Mouse (Mus musculus) forebrain, postnatal 0 days (tissue): ENCODE measurements around the gene Zbtb6. TPM values are rescaled to one million over a fixed set of nuclear protein-coding genes. Genes with fewer than 3 reads are reported as not detected.

ENCODE experiments used
- ATAC-seq: fragments of 200-750 bp; cut with Nextera tagmentation; 2 replicates; pipeline ENCODE4 v1.8.0; 2017; ENCODE audit warnings: mild to moderate bottlenecking, moderate library complexity
- DNase-seq: peaks from one replicate; pipeline ENCODE4 v3.0.0-alpha.2; 2015
- H3K27ac ChIP-seq: fragments of 300-500 bp; sonication (generic); 2 replicates; pipeline ENCODE4 v1.5.1; 2014; ENCODE audit warnings: low read depth, mild to moderate bottlenecking, antibody characterized with exemption, low read length, moderate library complexity, mixed read lengths
- H3K27me3 ChIP-seq: fragments of 300-500 bp; sonication (generic); 2 replicates; pipeline ENCODE4 v1.6.1; 2014; ENCODE audit warnings: mild to moderate bottlenecking, low read length, mixed read lengths; ENCODE audit not compliant: insufficient read depth
- H3K36me3 ChIP-seq: fragments of 300-500 bp; sonication (generic); 2 replicates; pipeline ENCODE4 v1.6.1; 2014; ENCODE audit warnings: mild to moderate bottlenecking, moderate library complexity; ENCODE audit not compliant: insufficient read depth
- H3K4me1 ChIP-seq: fragments of 300-500 bp; sonication (generic); 2 replicates; pipeline ENCODE4 v1.6.1; 2014; ENCODE audit warnings: antibody characterized with exemption; ENCODE audit not compliant: insufficient read depth
- H3K4me2 ChIP-seq: fragments of 300-500 bp; sonication (generic); 2 replicates; pipeline ENCODE4 v1.6.1; 2014; ENCODE audit warnings: low read depth, mild to moderate bottlenecking, moderate library complexity
- H3K4me3 ChIP-seq: fragments of 300-500 bp; sonication (generic); 2 replicates; pipeline ENCODE4 v1.5.1; 2014; ENCODE audit warnings: low read depth, low read length, mixed read lengths
- H3K9ac ChIP-seq: fragments of 300-500 bp; sonication (generic); 2 replicates; pipeline ENCODE4 v1.6.1; 2014; ENCODE audit warnings: mild to moderate bottlenecking
- H3K9me3 ChIP-seq: fragments of 300-500 bp; sonication (generic); 2 replicates; pipeline ENCODE4 v1.6.1; 2016; ENCODE audit warnings: low read length
- CTCF ChIP-seq: sonication (generic); IDR thresholded peaks from 2 replicates; pipeline ENCODE4 v1.5.1; 2016; ENCODE audit warnings: antibody characterized with exemption, control low read depth, low read depth
- WGBS: fragments of 180-500 bp; shearing (Covaris S2); extraction: QIAGEN DNeasy Blood & Tissue Kit; methylation state at CpG from one replicate; pipeline ENCODE4 v1.1.7; 2014; 5-methylcytosine and 5-hydroxymethylcytosine counted together
- polyA plus RNA-seq: library from polyadenylated mRNA; unstranded; fragments of >200 nt; fragmentation: Nextera tagmentation; extraction: Ambion mirVana; gene quantifications from 2 replicates; pipeline ENCODE4 v1.2.1, GENCODE M21; 2015
- total RNA-seq: library from RNA; depleted of rRNA; stranded (reverse); fragments of >200 nt; gene quantifications from 2 replicates; pipeline ENCODE4 v1.2.3, GENCODE M21; 2014; rRNA removed

The Zbtb6 gene
- total and polyA plus RNA-seq, 2 experiments from 2014 or later, result 10.6 to 54.2 TPM

GRCm38 (mm10) chr2:37422306-37423304, 20.4 kb downstream of the Zbtb6 start, which contains the start of gene Rc3h2:
Rc3h2 (minus strand) TSS chr2:37422903.
- under 1% methylated on average over 70 of the region's 75 CpGs for WGBS
- H3K9ac ChIP-seq, result peak within 1 kb of the TSS; percentile 100
- peak; percentile 98 for ATAC-seq
- H3K36me3 ChIP-seq, result peaks cover 2% of the 10 kb centered on the region; the same call in 1 of the 2 replicates
- DNase-seq, result peak; percentile 98
- H3K27ac ChIP-seq, result peak within 1 kb of the TSS; percentile 97
- H3K4me3 ChIP-seq, result peak within 1 kb of the TSS; percentile 95
- H3K9me3 ChIP-seq, result no peaks in the 10 kb centered on the region
- TF ChIP-seq CTCF, result no peak
- H3K27me3 ChIP-seq, result no peaks in the 10 kb centered on the region
- peak within 1 kb of the TSS; percentile 62 for H3K4me2 ChIP-seq
- 0 out of 2 replicates have a peak, but pooled peaks cover 3% of the 10 kb centered on the region for H3K4me1 ChIP-seq

- no peak for ATAC-seq
- Histone ChIP-seq H3K27me3 (no peaks in the 10 kb centered on the region), H3K4me3 (peak overlapping the region; percentile 95), H3K4me1 (0 out of 2 replicates have a peak, but pooled peaks cover 3% of the 10 kb centered on the region), H3K27ac (peak overlapping the region; percentile 97), H3K9ac (peak overlapping the region; percentile 100), H3K4me2 (peak overlapping the region; percentile 62), H3K36me3 (no peaks in the 10 kb centered on the region), H3K9me3 (no peaks in the 10 kb centered on the region)
- DNase-seq, result no peak
- TF ChIP-seq CTCF, result no peak
- 2% methylated on average over 3 of the region's 3 CpGs for WGBS
Measured at GRCm38 (mm10) chr2:37421903-37422302, 21.1 kb downstream of the Zbtb6 start.

GRCm38 (mm10) chr2:37395539-37395938, 47.4 kb downstream of the Zbtb6 start:
- Histone ChIP-seq H3K4me3 (no peak overlapping the region), H3K9ac (no peak overlapping the region), H3K9me3 (no peaks in the 10 kb centered on the region), H3K27me3 (no peaks in the 10 kb centered on the region), H3K4me1 (no peaks in the 10 kb centered on the region), H3K4me2 (no peak overlapping the region), H3K27ac (no peak overlapping the region), H3K36me3 (peaks cover 28% of the 10 kb centered on the region)
- 40% methylated on average over 1 of the region's 1 CpGs for WGBS
- ATAC-seq, result no peak
- DNase-seq, result peak; percentile 20
- peak; percentile 31 for TF ChIP-seq CTCF

GRCm38 (mm10) chr2:37382921-37383320, 60.0 kb downstream of the Zbtb6 start:
- ATAC-seq (no peak), DNase-seq (no peak)
- H3K9ac ChIP-seq, result no peak overlapping the region
- no peaks in the 10 kb centered on the region for H3K9me3 ChIP-seq
- no peak overlapping the region for H3K4me3 ChIP-seq
- no peak overlapping the region for H3K4me2 ChIP-seq
- no peak overlapping the region for H3K27ac ChIP-seq
- H3K4me1 ChIP-seq, result no peaks in the 10 kb centered on the region
- H3K27me3 ChIP-seq, result no peaks in the 10 kb centered on the region
- TF ChIP-seq CTCF, result no peak
- H3K36me3 ChIP-seq, result peaks cover 29% of the 10 kb centered on the region
- WGBS, result 93% methylated on average over 9 of the region's 9 CpGs

GRCm38 (mm10) chr2:37380189-37380588, 62.8 kb downstream of the Zbtb6 start:
- H3K27me3 ChIP-seq, result no peaks in the 10 kb centered on the region
- no peak overlapping the region for H3K4me3 ChIP-seq
- DNase-seq (peak; percentile 72), ATAC-seq (peak; percentile 75; the same call in 1 of the 2 replicates)
- peaks cover 39% of the 10 kb centered on the region for H3K36me3 ChIP-seq
- H3K9ac ChIP-seq, result no peak overlapping the region
- no peaks in the 10 kb centered on the region for H3K4me1 ChIP-seq
- no peak overlapping the region for H3K4me2 ChIP-seq
- TF ChIP-seq CTCF, result peak; percentile 74
- H3K27ac ChIP-seq, result no peak overlapping the region
- 59% methylated on average over 2 of the region's 2 CpGs for WGBS
- H3K9me3 ChIP-seq, result no peaks in the 10 kb centered on the region

- H3K27me3 ChIP-seq, result no peaks in the 10 kb centered on the region
- H3K36me3 ChIP-seq, result peaks cover 24% of the 10 kb centered on the region
- no peak overlapping the region for H3K4me3 ChIP-seq
- ATAC-seq (no peak), DNase-seq (no peak)
- H3K9me3 ChIP-seq, result no peaks in the 10 kb centered on the region
- WGBS, result 96% methylated on average over 1 of the region's 1 CpGs
- H3K27ac ChIP-seq, result no peak overlapping the region
- no peak overlapping the region for H3K9ac ChIP-seq
- no peak overlapping the region for H3K4me2 ChIP-seq
- no peak for TF ChIP-seq CTCF
- no peaks in the 10 kb centered on the region for H3K4me1 ChIP-seq
Measured at GRCm38 (mm10) chr2:37376018-37376417, 67.0 kb downstream of the Zbtb6 start.

Other genes starting within 250 kb of the Zbtb6 start
- not detected in 2 replicates for gene Olfr366, start 231.6 kb downstream of the Zbtb6 start, total RNA-seq
- not detected in 2 replicates for gene Olfr366, start 231.6 kb downstream of the Zbtb6 start, polyA plus RNA-seq
- gene Olfr368, start 116.7 kb downstream of the Zbtb6 start, total RNA-seq, result not detected in 2 replicates
- gene Olfr368, start 116.7 kb downstream of the Zbtb6 start, polyA plus RNA-seq, result not detected in 2 replicates
- 49.5 and 54.1 TPM in 2 replicates for gene Pdcl, start 83.8 kb downstream of the Zbtb6 start, total RNA-seq
- gene Pdcl, start 83.8 kb downstream of the Zbtb6 start, polyA plus RNA-seq, result 44.6 and 46.4 TPM in 2 replicates
- gene Rc3h2, start 20.3 kb downstream of the Zbtb6 start, total RNA-seq, result 56.9 and 72.4 TPM in 2 replicates
- 6.7 and 10.6 TPM in 2 replicates for gene Rc3h2, start 20.3 kb downstream of the Zbtb6 start, polyA plus RNA-seq
- gene Zbtb26, start within 50 bp of the Zbtb6 start, total RNA-seq, result 11.8 and 15.7 TPM in 2 replicates
- 1.3 and 2.1 TPM in 2 replicates for gene Zbtb26, start within 50 bp of the Zbtb6 start, polyA plus RNA-seq
- gene Rabgap1, start 108 bp upstream of the Zbtb6 start, total RNA-seq, result 92.9 and 99.8 TPM in 2 replicates
- gene Rabgap1, start 108 bp upstream of the Zbtb6 start, polyA plus RNA-seq, result 35.6 and 46.6 TPM in 2 replicates
- 35.8 and 38.1 TPM in 2 replicates for gene Gpr21, start 73.2 kb upstream of the Zbtb6 start, total RNA-seq
- 13.8 and 14.5 TPM in 2 replicates for gene Gpr21, start 73.2 kb upstream of the Zbtb6 start, polyA plus RNA-seq